Mouse (Mus musculus) lung, postnatal 25 days (tissue): ENCODE measurements around the gene Gm35134.
"Not testable (repeated sequence)": the region's sequence is repeated elsewhere in the genome, so short reads cannot be mapped to it uniquely, and the experiment has no call there.

Source experiments
- DNase-seq: peaks from one replicate; pipeline ENCODE4 v3.0.0; 2022; ENCODE audit warnings: low spot score

The Gm35134 gene

GRCm38 (mm10) chrY:19112707-19113106, at the start of gene Gm35134:
Gm35134 (plus strand) TSS chrY:19113007.
- DNase-seq: not testable (repeated sequence)
